Mouse (Mus musculus) T-helper 2 cell (primary cell): ENCODE measurements around the gene Bcr.
"Not testable (repeated sequence)": the region's sequence is repeated elsewhere in the genome, so short reads cannot be mapped to it uniquely, and the experiment has no call there.

Experiments
- in situ Hi-C: fragments of 300-600 bp; cut with MboI, MseI; formaldehyde crosslinking; loops from one replicate; pipeline ENCODE4 v1.15.1; 2025; ENCODE audit warnings: high pct_unique_total_duplicates

The Bcr gene

DNA sequence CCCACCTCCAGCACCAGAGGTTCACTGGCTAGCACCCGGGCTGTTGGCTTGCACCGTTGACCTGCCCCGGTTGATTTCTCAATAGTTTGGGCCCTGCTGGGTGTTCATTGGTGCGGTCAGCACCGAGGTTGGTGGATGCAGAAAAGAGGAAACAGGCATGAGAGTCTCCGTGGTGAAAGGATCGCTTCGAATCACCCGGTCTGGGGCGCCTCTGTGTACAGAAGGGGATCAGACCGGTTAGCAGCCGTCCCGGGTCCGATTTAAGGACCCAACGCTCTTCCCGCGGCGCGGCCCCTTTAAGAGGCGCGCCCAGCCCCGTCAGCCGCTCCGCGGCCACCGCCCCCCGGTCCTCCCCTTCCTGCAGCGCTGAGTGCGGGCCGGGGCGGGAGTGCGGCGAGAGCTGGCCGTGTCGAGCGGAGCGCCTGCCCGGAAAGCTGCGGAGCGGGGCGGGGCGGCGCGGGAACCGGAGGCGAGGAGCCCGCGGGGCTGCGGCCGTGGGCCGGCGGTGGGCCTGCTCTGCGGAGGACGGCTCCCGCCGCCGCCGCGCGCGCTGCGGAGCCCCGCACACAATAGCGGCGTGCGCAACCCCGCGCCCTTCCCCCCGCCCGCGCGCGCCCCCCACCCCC lies at the start of gene Bcr:
Gene Bcr (plus strand): TSS at position 376 of the 626 bp plus-strand sequence.
- in situ Hi-C loops = loop anchor here (10.0 kb wide), 1 partner anchor 1044 kb away; no protein-coding TSS in a partner anchor

DNA sequence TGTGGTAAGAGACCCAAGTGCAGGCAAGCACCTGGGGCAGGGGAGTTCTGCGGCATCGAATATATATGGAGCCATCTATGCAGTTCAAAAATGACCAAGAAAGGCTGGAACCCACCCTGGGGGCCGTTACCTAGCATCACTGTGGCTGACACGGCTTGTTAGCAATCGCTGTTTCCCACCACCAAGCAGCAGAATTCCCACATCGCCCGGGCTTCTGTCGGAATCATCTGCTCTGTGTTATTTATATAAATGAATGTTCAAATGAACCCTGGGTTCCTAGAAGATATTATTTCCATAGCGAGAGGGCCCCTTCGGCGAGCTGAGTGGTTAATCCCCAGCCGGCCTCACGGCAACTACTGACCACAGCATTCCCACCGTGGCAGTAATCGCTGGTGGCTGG lies 49.7 kb upstream of the Bcr start:
- in situ Hi-C loops = no loop called here

DNA sequence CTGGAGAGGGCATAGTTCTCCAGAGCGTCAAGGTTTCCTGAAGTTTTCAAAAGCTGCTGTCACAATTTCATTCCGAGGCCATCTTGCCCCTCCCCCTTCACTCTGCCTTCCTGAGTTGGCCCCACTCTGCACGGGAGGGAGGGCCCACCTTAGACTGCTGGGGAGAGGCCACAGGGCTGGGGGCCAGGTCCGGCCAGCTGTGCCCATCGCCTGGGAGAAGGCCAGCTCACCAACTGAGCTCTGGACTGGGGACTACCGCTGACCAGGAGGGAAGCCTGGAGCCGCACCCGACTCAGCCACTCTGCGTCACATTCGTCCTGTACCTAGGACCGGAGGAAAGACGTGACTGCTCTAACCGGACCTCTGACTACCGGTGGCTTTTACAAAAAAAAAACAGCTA lies 44.9 kb upstream of the Bcr start:
- in situ Hi-C loops = no loop called here

DNA sequence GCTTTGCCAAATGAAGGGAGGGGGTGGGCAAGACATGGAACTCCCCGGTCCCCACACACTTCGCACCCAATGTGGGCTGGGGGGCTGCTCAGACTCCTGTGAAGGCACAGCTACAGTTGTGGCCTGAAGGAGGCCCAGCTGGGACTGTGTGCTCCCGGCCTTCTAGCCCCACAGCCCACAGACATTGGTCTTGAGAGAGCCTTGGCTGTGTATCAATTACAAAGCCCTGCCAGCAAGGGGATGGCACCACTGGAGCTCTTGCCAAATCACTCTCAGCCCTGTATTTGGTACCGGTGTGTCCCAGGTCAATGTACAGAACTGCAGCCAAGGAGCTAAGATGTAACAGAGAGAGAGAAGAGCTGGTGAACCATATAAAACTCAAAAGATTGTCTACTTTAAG lies 43.9 kb upstream of the Bcr start:
- in situ Hi-C loops = no loop called here

DNA sequence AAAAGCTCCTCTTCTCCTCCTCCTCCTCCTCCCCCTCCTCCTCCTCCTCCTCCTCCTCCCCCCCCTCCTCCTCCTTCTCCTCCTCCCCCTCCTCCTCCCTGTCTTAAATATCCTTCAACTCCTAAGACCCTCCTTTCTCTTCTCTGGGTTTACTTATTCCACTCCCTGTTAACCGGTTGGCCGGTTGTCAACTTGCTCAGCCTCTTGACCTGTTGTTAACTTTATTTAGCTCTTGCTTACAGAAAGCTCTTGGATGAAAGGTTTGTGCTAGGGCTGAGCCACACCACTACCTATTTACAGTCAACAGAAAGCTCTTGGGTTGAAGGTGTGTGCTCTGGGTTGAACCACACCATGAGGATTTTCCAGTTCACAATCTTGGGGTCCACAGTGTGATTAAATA lies 40.1 kb upstream of the Bcr start:
- in situ Hi-C loops = loop anchor here (5.0 kb wide), 1 partner anchor 88 kb away; no protein-coding TSS in a partner anchor

DNA sequence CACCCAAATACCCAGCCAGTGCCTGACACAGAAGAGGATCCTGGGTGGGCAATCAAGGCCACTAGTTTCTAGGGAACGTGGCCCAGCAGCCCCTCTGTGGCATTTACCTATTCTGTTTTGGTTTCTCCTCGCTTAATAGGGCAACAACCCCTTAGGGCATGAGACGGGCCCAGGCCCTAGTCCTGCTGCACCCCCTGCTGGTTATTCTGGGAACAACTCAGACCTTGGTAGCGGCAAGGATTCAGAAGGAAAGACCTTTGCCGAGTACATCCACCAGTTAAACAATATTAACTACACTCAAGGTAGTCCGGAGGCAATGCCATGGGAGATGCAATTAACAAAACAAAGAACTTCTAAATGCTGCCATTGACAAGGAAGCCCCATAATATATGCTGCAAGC lies 39.3 kb upstream of the Bcr start:
- in situ Hi-C loops = loop anchor here (5.0 kb wide), 1 partner anchor 89 kb away; no protein-coding TSS in a partner anchor

DNA sequence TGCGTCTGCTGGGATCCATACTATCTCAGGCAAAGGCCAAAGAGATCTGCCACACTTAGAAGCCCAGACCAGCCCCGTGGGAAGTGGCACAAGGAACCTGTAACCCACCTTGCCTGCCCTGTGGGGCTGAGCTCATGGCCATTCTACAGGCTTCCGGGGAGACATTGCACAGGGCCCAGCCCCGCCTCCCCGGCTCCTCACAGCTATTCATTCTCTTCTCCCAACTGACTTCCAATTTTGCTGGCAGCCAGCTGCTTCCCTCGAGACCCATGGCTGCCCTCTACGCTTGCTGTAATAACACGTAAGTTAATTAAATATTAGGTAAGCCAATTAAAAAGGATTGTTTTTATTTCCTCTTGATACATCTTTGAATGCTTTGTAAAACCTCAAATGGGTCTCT lies 33.9 kb upstream of the Bcr start:
- in situ Hi-C loops = no loop called here

DNA sequence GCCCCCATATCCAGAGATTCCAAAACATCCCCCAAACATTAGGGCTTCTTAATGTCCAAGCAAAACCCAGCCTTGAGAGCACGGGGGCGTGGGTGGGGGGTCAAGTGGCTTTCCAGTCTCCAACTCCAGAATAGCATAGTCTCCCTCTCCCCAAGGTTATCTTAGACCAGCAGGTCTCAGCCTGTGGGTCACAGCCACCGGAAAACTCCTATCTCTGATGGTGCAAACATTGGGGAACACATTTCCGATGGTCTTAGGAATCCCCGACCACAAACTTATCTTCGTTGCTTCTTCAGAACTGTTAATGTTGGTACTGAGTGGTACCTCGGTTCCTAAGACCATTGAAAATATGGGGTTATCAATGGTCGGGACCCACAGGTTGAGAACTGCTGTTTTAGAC lies 31.6 kb upstream of the Bcr start:
- in situ Hi-C loops = no loop called here

DNA sequence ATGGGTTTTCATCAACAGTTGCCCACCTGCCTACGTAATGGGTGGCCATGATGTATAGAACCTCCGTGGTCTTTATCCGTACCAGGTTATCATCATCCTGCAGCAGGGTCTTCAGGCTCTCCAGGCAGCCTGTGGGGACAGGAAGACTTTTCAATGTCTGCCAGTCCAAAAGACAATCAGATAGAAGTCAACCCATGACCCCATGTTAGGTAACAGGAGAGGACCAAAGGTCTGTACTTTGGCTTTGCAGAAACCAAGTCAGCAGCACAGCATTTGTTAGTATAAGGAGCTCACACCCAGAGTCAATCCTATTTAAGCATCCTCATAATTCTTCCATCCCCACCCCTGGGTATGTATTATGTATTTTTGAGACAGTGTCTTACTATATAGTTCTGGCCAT lies 30.7 kb upstream of the Bcr start:
- in situ Hi-C loops = no loop called here

DNA sequence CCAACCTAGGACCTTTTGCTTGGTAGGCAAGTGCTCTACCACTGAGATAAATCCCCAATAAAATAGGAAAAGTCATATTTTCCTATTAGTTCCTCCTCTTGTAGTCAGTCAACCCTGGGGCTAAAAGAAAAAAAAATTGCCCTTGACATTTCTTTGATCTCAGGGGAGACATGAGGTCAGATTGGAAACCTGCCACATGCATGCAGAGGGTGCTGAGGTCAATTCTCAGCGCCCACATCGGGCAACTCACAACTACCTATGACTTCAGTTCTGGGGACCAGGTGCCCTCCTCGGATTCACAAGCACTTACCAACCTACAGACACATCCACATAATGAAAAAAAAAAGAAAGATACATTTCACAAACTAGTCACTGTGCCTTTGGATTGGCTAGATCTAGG lies 30.2 kb upstream of the Bcr start:
- in situ Hi-C loops = no loop called here

DNA sequence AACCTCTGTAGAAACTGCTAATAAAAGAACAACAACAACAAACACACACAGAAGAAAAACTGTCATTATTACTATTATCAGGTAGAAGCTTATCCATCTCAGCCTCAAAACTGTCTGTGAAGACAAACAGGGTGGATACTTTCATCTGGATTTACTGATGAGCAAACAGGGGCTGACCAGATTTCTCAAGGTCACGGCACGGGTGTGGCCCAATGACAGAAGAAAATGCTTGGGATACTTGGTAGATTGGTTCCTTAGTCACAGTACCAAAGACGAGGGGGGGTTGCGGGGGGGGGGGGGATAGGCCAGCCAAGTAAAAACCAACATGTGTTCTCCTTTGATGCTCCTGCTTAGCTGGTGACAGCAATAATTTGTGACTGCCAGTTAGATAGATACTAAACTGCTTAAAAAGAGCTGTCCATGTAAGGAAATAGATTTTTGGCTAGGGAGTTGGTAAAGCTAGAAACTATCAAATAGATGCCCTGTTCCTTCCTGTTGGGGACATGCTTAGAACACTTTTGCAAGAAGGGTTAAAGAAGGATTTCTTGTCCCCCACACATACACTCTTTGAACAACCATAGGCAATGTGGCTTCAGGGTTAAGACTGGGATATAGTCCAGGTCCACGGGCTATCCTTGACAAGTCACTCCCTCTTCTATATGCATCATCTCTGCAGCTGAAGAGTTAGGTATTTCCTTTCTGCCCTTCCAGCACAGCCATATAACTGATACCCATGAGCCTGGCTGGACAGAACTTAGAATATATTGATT lies 28.9 kb upstream of the Bcr start:
- in situ Hi-C loops = no loop called here

DNA sequence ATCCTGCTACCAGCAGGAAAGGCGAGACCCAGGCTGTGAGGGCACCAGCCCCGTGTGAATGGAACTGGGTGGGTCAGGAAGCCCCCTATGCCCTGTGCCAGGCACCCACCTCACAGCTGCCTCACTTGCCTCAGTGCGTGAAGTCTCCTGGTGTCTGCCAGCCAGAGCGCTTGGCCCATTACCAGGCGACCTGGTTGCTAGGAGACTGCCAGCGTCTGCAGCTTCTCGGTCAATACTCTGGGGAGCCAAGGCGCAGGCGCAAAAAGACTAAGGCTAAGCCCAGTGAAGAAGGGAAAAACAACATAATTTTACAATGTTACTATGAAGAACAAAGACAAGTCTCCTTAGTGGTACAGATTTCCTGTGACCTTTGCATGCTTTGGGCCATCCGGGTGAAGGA lies 28.0 kb upstream of the Bcr start, which contains the start of gene Rsph14:
Gene Rsph14 (minus strand): TSS at position 192 of the 400 bp plus-strand sequence.
- in situ Hi-C loops = no loop called here

DNA sequence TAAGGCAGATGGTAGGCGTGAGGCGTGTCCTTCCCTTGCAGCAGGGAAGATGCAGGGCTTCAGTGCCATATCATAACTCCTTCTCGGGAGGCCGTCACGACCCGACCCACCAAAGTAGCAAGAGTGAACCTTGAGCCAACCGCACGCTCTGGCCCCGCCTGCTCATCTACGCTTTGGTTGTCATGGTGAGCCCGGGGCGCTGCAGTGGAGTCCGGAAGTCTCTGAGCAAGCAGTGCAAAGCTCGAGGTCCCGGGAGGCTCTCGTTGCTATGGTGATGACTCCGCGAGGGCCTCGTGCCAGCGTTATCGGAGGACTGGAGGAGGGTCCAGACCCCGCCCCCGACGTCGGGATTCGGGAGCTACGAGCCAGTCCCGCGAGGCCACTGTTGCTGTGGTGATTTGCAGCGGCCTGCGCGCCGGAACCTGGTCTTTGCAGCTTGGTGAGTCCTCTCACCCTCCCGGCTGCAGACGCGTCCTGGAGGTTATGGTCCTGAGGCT lies 23.5 kb upstream of the Bcr start, which contains the start of gene Rab36:
Gene Rab36 (plus strand): TSS at position 176 of the 497 bp plus-strand sequence.
- in situ Hi-C loops = no loop called here

DNA sequence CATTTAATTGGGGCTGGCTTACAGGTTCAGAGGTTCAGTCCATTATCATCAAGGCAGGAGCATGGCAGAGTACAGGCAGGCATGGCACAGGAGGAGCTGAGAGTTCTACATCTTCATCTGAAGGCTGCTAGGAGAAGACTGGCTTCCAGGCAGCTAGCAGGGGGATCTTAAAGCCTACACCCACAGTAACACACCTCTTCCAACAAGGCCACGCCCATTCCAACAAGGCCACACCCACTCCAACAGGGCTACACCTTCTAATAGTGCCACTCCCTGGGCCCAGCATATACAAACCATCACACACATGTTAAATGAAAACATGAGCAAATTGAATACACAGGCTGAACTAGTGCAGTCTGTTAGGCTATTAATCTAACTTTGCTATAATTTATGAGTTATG lies 18.3 kb upstream of the Bcr start:
- in situ Hi-C loops = not testable (repeated sequence)

DNA sequence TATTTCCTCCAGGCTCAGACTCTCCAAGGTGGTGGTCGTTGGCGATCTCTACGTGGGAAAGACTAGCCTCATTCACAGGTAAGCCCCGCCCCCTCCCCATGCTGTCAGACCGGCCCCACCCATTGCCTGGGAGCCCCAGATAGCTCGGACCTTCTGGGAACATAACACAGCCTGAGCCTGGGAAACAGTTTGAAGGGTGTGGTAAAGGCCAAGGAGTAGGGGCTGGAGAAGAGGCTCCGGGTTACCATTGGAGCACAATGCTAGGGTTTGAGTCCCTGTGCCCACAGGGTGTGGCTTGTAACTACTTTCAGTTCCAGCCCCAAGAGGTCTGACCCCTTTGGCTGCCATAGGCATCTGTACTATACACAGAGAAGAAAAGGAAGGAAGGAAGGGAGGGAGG lies 15.9 kb upstream of the Bcr start:
- in situ Hi-C loops = no loop called here

DNA sequence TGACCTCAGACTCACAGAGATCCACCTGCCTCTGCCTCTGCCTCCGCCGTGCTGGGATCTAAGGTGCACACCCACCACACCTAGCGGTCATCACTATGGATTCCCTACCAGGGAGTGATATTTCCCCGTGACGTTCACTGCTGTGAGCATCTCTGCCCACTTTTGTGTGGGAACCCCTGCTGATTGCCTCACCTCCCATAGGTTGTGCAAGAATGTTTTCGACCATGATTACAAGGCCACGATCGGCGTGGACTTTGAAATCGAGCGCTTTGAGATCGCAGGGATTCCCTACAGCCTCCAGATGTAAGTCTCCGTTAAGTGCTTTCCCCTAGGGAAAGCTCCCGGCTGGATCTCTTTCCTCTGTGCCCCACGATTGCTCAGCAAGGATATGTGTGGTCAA lies 14.6 kb upstream of the Bcr start:
- in situ Hi-C loops = no loop called here

DNA sequence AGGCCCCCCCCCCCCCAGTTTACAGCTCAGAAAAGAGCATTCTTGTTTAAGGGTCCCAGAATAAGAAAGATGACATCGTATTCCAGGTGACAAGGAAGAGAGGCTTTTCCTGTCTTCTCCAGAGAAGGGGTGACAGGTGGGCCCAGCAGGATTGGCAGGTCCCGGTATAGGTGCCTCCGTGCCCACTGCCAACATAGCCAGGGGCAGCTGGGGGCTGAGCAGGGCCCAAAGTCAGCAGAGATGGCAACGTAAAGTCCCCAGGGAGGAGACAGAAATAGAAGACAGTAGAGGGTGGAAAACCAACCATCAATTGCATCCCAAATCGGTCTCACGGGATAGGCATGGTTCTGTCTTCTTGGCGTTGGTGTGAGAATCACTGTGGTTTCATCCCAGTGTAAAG lies 11.7 kb upstream of the Bcr start:
- in situ Hi-C loops = no loop called here

DNA sequence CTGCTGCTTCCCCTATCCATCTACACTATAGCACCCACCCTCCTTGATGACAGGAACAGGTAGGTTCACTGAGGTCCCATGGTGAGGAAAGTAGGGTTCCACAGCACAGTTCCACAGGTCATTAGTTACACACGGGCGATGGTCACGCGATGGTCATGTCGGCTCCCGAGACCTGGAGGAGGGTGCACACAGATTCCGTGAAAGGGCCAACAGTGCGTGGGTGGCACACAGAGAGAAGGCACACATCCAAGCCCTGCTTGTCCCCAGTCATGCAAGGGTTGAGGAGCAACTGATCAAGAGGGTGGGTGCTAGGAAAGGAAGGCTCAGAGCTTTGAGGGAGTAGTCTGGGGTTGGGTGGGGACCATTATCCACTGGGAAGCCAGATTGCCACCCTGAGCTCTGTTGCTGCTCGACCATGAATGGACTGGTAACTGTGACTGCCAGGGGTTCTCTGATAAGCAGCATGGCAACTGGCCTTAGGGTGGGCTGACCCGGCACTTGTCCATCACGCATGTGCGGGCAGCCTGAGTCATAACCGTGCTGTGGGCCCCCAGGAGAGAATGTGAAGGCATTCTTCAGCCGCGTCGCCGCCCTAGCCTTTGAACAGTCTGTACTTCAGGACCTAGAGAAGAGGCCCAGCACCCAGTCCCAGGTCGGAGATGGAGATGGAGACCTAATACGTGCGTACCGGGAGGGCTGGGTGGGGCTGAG lies 8.9 kb upstream of the Bcr start:
- in situ Hi-C loops = no loop called here

DNA sequence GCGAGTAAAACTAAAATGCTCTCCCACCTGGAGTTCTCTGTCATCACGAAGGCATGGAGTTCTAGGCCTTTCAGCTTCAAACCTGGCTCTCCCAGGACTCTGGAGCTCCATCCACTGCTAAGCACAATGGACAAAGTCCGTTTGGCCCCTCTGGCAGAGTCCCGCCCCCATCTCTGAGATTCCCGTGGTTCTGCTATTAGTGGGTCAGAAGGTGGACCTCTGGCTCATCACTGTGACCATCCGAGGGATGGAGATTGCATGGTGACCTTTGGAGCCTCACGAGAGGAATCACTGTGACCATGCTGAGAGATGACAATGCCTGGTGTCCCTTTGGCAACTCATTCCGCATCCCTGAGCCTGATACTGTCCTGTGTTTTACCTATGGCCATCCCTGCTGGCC lies 7.5 kb upstream of the Bcr start:
- in situ Hi-C loops = no loop called here

DNA sequence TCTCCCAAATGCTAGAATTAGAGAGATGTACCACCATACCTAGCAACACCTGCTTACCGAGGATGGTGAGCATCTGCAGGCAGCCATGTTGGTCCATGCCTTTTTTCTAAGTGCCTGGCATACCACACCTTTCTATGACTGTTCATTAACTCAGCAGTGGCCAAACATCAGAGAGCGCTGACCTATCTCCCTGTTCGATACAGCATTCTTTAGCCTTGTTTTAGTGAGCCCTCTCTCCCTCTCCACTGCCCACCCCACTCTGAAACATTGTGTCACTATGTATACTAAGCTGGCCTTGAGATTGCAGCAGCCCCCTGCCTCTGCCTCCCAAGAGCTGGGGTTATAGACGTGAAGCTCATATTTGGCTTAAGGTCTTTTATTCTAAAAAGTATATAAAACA lies 6.7 kb upstream of the Bcr start:
- in situ Hi-C loops = no loop called here

DNA sequence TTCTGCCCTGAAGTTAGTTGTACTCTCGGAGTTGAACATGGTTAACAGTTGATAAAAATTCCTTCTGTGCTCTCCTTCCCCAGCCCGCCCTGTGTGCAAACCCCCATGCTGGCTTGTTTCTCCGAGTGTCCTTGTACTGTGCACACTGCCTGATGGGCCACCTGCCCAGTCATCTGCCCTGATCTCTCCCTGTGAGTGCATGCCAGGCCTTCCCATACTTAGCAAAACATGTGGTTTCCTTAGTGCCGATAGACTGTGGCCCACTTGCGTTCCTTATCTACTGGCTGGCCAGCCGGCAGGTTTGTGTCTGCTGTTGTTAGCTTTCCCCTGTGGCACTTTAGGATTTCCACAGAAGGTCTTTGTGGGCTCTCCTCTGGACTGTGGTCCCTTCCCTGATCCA lies 6.3 kb upstream of the Bcr start:
- in situ Hi-C loops = no loop called here

DNA sequence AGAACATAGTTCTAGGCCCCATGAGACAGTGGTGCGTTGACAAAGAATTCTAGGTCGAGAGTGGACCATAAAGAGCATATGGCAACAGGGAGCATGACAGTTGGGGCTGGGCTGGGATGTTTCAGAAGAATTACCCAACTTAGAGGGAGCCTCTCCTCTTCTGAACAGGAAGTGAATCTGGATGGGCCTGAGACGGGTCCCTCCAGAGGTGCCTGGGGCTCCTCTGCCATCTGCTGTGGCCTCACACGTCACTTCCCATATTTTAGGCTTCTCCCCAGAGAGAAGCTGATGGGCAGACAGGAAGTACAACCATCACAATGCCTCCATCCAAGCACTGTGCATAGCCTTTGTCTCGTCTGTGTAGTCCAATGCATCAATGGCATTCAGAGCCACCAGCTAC lies 4.7 kb upstream of the Bcr start:
- in situ Hi-C loops = loop anchor here (5.0 kb wide), 1 partner anchor 97 kb away; no protein-coding TSS in a partner anchor
